Mouse (Mus musculus): ENCODE measurements around the gene Gm30191.
"Not testable (repeated sequence)": the region's sequence is repeated elsewhere in the genome, so short reads cannot be mapped to it uniquely, and the experiment has no call there.

The Gm30191 gene

DNA sequence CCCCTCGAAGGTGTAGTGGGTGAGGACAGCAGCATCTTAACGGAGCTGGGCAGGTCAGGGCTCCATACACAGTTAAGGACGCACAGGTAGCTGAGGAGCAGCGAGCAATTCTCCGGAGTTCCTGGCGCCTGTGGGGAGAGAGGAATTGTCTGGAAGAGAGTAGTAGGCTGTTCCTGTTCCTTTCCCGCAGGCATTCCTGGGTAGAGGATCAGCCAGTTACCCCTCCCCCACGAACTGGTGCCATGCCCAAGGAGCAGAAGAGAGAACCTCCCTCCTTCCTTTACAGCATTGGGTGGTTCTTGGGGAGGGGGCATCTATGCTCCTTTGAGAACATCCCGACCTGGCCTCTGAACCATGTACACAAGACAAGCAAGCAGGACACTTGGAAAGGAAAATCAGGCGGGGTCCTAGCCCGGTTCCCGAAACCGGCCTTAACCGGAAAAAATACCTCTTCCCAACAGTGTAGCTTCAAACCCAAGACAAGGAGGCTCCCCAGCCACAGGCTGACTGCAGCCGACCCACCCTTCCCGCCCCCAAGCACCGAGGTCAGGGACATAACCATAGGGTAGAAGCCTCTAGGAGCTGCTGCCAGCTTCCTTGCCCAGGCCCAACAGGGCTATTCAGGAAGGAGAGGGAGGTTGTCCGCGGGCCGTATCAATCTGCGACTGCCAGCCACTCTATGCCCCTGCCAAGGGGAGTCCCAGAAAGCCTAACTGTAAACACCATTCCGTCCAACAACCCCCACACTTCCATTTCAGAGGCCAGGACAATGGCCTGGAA is 5.6 kb downstream of the Gm30191 start:
- DNase-seq: peak; percentile 62 to 64

DNA sequence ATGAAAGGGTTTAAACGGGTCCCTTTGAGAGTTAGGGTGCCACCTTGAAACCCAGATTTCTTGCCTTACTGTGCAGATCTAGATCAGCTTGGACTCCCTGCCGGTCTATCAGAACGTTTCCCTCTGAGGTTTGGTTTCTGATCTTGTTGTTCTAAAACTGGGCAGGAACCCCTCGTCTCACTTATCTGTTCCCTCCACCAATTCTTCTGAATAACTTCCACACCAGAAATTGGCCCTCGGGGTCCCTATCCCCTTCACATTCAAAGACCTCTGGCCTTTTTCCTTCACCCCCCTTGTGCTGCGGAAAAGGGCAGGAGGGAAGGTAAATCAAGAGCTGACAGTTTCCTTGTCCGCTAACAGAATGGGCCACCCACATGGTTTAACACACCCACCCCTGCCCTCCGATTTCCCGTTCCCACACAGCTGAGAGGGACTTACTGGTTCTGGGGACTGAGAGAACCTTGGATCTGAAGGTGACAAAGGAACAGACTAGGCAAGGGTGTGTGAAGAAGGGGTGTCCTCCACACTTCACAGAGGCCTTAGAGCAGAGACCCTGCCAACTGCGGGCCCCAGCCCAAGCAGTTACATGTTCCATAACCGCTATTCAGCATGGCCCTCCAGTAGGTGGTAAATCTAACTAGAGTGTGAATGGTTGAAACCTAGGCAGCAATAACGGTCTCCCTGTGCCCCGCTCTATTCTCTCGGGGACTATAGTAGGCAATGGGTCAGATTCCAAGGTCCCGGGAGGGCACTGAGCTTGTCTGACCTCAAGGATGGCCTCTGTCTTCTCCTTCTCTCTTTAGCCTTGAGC is 6.4 kb downstream of the Gm30191 start:
- DNase-seq: peak; percentile 48 to 65

GRCm38 (mm10) chr4:134253722-134254324 is 7.1 kb downstream of the Gm30191 start, which contains the start of gene Grrp1:
TSS of gene Grrp1 (minus strand) at chr4:134254106.
- peak; percentile 49 to 72 for DNase-seq

GRCm38 (mm10) chr4:134254835-134255234 is 8.1 kb downstream of the Gm30191 start:
- no peak for DNase-seq

DNA sequence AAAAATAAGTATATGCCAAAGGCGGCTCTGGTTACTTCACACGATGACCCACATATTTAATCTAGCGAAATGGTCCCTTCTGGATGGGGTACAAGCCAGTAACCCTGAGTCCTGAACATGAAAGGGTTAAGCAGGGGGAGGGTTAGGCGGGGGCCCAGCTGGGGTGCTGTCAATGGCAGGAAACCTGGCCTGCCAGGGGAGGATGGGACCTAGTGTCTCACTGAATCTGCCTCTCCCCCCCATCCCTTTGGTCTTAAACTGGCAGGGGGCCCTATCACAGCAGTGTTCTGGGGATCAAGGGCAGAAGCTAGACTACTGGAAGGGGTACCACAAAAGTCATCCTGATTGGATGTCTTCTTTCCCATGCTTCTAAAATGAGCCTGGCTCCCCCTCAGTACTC is 9.1 kb downstream of the Gm30191 start:
- DNase-seq: peak; percentile 45 to 77

DNA sequence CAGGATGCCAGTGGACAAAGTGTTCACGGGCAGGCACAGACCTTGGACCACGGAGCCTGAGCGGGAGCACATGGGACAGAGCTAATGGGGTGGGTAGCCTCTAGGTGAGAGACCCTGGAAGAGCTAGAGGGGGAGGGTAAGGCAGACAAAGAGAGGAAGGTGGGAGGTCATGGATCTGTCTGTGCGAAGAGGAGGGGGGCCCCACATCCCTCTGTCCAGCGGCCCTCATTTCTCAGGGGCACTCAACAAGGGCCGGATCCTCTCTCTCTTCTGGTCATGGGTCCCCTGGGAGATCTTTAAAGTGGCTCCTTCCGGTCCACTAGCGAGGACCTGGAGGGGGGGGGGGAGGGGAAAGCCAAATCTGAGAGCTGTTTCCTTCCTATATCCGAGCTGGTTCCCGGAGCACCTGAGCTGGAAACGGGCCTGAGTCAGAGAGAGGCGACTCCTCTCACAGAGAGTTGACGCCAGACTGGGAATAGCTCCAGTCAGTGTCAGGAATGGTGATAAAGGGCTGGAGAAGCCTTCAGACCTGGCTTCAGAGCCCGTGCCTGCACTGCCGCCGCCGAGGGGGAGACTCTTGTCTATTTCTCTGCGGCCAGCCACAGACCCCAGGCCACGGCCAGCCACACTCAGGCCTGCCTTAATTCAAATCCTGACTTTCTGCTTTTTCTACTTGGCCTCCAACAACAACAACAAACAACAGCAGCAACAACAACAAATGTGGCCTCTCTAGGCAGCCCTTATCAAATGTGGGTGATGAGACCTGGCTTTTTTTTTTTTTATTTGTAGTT is 9.9 kb downstream of the Gm30191 start:
- peak; percentile 70 to 83 for DNase-seq

DNA sequence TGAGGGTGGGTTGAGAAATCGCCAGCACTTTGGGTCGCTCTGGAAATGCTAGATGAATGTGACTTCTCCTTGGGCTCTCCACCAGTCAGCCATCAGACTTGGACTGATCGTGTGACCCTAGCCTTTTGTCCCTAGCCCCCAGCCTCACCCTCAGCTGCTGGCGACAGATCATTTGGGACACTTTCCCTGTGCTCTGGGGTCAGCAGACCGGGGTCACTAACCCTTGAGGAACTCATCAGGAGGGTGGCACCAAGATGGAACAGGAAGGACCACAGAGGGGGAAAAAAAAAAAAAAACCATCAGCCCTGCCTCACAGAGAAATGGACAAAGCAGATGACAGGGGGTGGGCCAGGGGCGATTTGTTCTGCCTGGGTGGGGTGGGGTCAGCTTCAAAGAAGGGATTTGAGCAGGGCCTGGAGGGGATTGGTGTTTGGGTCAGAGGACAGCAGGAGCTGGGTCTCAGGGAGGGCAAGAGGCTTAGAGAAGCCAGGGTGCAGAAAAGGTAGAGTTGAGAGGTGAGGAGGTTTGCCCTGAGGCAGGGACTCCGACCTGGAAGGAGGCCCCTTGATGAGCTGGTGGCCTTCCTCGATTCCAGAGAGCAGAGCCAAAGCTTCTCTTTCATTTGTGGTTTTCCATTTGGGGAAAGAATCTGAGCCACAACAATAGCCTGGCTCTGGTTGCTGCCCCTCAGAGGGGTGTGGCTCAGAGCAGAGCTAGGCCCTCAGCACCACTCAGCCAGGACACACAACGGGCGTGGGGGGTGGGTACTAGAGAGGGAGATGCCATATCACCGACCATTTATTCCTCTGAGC is 10.7 kb downstream of the Gm30191 start:
- peak; percentile 26 to 58 for DNase-seq

DNA sequence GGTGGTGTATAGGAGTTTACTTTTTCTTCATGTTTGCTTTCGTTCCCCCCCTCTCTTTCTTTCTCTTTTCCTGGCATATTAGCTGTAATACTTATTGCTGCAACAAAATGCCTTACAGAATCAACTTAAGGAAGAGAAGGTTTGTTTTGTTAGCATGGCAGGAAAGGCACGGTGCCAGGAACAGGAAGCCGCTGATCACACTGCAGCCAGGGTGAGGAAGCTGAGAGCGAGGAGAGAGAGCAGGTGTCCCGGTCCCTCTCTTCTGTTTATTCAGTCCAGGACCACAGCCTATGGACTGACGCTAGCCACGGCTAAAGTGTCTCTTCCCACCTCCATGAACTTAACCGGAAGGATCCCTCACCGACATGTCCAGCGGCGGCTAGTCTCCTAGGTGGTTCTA is 11.6 kb downstream of the Gm30191 start:
- peak; percentile 45 to 62 for DNase-seq

DNA sequence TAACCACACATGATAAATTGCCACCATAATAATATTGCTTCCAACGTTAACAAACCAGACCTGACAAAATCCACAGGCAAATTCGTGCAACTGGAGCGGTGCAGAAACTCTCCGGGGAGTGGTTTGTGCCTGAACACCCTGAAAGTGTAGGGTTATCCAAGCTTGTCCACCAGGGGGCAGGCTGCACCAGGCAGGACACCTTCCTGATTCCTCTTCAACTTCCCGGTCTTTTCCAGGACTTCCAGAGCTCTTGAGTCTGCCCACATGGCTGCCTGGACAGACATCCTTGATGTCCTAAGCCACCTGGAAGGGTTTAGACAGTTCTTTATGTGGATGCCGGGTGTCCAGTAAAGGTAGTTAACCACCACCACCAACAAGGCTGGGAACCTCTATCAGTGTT is 16.5 kb downstream of the Gm30191 start:
- peak; percentile 75 to 86 for DNase-seq

DNA sequence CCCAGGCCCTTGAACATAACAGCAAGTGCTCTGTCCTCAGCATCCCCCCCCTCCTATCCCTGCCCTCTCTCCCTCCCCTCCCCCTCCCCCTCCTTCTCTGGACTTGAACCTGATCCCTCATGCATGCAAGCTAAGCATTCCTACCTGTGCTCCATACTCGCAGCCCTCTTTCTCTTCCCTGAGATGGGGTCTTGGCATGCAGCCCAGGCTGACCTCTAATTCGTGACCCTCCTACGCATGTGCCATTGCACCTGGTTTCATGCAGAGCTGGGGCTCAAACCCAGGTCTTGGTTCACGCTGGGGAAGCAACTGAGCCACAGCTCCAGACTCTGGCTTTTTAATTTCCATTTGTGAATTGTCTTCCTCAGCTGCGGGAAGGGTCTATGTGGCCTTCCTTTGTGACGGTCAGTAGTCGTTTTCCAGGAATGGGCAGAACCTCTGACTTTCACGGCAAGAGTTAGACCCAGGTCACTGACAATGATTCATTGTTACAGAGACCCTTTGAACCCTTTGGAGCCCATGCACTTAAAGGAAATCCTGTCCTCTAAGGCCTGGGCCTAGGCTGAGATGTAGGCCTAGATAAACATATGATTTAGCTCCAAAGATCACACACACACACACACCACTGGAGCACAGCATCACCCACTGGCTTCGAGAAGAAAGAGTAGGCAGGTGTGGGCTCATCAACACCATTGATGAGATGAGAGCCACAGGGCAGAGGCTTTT is 19.3 kb downstream of the Gm30191 start:
- peak in 1 of 2 experiments; percentile 44 for DNase-seq

DNA sequence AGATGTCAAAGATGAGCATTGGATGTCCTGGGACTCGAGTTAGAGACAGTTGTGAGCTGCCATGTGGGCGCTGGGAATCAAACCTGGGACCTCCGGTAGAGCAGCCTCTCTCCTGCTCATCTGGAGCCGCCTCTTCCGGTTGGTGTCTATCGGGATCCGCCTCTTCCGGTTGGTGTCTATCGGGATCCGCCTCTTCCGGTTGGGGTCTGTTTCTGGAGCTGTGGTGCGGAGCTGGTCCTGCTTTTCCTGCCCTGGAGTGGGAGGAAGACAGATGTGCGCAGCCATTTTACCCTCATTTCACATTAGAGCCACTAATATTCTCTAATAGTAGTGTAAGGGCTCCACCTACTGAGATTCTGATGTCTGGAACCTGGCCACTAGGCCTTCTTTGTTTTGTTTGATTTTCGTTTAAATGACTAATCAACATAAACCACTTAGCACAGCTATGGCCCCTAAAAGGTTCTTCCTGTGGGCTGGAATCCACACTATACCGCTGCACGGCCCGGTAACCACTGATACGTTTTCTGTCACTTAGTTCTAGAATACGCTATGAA is 21.4 kb downstream of the Gm30191 start:
- DNase-seq: peak in 1 of 2 experiments; percentile 55

DNA sequence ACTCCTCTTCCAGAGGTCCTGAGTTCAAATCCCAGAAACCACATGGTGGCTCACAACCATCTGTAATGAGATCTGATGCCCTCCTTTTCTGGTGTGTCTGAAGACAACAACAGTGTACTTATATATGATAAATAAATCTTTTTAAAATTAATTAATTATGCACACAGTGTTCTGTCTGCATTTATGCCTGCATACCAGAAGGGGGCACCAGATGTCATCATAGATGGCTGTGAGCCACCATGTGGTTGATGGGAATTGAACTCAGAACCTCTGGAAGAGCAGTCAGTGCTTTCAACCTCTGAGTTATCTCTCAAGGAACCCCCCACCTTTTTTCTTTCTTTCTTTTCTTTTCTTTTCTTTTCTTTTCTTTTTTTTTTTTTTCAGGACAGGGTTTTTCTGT is 22.9 kb downstream of the Gm30191 start:
- DNase-seq: not testable (repeated sequence)

GRCm38 (mm10) chr4:134271979-134272378 is 25.2 kb downstream of the Gm30191 start:
- no peak for DNase-seq

DNA sequence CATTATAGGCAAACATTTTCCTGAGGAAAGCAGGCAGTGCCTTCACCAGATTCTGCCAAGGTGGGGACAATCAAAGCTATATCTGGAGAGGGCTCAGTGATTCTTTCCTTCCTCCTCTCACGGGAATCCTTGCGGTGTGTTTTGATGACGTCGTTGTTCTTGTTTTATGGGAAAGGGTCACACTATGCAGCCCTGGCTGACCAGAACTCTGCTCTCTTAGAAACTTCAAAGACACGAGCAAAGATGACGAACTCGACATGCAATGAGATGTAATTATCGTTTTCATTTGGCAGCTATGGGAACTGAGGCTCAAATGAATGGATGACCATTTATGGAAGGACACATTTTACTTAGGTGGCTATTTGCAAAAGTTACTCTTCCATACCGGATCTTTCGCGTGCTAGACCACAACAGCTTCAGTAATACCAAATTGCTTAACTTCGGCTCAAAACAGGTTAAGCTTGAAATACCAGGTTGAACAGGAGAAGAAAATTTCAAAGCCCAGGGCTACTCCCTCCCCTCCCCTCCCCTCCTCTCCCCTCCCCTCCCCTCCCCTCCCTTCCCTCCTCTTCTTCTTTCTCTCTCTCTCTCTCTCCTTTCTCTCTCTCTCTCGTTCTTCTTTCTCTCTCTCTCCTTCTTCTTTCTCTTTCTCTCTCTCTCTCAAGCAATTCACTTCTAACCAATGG is 26.1 kb downstream of the Gm30191 start:
- no peak for DNase-seq

DNA sequence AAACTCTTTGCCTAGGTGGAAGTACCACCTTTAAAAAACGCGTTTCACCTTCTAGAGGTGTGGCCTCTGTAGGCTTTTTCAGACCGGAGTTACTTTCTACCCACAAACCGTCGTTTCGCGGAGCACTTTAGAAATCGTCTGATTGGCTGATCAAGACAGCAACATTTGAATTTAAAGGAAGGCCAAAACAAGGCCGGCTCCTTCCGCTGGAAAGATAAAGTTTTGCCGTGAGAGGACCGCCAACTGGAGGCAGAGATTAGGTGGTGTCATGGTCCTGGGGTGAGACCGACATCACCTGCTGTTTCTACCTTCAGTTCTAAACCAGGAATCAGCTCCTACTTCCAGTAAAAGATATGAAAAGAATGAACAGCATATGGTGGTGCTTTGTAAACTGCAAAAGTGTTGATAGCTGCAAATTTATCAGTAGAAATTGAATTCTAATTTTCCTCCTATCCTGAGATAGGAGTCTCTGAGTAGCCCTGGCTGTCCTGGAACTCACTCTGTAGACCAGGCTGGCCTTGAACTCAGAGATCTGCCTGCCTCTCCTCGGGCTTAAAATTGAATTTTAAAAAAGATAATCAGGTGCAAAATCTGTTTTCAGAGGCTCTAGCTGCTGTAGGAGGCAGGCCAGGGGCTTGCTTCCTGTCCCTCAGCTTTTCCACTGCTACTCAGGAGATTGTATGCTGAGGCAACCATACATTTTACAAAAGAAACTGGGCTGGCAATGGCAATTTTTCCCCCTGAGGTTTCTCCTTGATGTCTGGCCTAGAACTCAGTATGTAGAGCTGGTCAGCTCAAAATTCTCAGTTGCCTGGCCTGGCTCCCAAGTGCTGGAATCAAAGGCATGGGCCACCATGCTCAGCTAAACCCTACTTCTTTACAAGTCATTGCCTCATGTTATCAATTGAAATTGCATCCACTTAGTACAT is 26.9 kb downstream of the Gm30191 start:
- DNase-seq: no peak

DNA sequence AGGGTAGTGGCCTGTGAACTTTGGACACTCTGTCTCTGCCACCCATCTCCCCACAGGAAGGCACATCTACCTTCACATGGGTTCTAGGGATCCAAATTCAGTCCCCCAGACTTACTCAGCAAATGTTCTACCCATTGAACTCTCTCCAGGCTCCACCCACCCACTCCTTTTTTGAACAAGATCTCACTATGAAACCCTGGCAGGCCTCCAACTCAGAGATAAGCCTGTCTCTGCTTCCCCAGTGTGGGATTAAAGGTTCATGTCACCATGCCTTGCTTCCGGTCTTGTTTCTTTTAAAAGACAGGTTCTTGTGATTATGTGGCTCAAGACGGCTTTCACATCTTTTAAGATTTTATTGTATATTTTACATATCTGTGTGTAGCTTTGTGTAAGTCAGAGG is 38.2 kb downstream of the Gm30191 start:
- no peak for DNase-seq

DNA sequence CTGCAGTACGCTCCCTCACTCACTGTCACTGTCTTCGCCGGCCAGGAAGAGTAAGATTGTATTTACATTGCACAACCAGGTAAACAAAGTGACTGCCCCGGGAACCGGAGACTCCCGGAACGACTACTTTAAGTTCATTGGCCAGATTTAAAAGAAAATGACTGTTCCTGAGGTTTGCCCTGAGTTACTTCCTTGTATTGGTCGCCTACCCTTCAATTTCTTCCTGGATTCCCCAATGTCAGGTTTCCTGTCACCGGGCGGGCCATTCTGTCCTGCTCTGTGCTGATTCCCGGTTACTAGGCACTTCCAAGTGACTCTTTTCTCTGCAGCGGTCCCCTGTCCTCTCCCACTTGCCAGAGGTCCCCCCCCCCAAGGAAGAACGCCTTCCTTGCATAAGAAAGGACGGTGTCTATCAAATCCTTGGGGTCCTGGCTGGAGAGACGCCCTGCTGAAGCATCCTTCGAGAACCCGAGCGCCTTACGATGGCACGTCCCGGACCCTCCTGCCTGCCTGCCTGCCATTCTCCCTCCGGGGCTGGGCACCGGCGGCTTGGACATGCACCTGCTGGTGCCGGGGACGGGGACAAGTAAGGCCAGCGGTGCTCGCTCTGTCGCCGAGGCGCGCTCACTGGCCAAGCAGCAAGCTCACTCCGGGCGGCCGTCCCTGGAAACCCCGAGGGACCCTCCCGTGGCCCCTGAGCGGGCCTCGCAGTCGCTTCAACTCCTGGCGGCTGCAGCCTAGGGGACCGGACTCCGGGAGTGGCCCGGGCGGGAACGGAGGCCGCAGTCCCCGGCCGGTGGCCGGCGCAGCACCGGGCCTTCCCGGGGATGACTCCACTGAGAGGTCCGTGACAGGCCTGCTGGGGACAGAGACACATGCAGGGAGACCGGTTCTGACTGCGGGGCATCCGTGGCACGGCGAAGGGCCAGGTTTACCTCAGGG is 39.8 kb downstream of the Gm30191 start:
- peak; percentile 24 to 64 for DNase-seq

DNA sequence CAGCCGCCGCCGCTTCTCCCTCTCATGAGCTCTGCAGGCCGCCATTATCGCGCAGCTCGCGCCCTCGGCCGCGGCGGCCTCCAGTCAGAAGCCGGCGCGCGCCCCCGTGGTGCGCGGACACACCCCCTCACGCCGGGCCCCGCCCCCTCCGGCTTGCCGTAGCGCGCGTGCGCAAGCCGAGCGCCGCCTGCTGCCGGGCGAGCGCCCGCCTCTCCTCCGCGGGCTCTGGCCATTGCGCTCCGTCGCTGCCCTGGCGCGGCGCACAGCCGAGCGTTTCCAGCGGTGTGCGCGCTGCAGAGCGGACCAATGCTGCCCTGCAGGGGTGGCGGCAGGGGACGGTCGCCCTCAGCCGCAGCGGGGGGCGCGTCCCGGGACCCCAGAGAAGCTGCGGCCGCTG is 40.4 kb downstream of the Gm30191 start:
- peak; percentile 92 to 96 for DNase-seq

All from kidney, postnatal 25 days (tissue).